Mouse (Mus musculus) liver, embryonic 15.5 days (tissue): ENCODE data around the gene Cenpa. TPM values are rescaled to one million over a fixed set of nuclear protein-coding genes. Genes with fewer than 3 reads are reported as not detected.
"Not testable (repeated sequence)": the region's sequence is repeated elsewhere in the genome, so short reads cannot be mapped to it uniquely, and the experiment has no call there.

ENCODE experiments used
- ATAC-seq: fragments of 200-750 bp; cut with Nextera tagmentation; 2 replicates; pipeline ENCODE4 v1.8.0; 2017; ENCODE audit warnings: moderate number of reproducible peaks, mild to moderate bottlenecking, moderate library complexity; ENCODE audit not compliant: insufficient read depth
- H3K27ac ChIP-seq: fragments of 300-500 bp; sonication (generic); replicated peaks from 2 replicates; pipeline ENCODE4 v1.5.1; 2015; ENCODE audit warnings: mild to moderate bottlenecking, inconsistent platforms
- H3K27me3 ChIP-seq: fragments of 300-500 bp; sonication (generic); 2 replicates; pipeline ENCODE4 v1.6.1; 2015; ENCODE audit warnings: mild to moderate bottlenecking, inconsistent platforms
- H3K36me3 ChIP-seq: fragments of 300-500 bp; sonication (generic); replicated peaks from 2 replicates; pipeline ENCODE4 v1.6.1; 2015; ENCODE audit warnings: moderate library complexity, mild to moderate bottlenecking, inconsistent platforms
- H3K4me1 ChIP-seq: fragments of 300-500 bp; sonication (generic); replicated peaks from 2 replicates; pipeline ENCODE4 v1.6.1; 2015; ENCODE audit warnings: inconsistent platforms
- H3K4me2 ChIP-seq: fragments of 300-500 bp; sonication (generic); 2 replicates; pipeline ENCODE4 v1.6.1; 2015; ENCODE audit warnings: moderate library complexity, mild to moderate bottlenecking, inconsistent platforms
- H3K4me3 ChIP-seq: fragments of 300-500 bp; sonication (generic); replicated peaks from 2 replicates; pipeline ENCODE4 v1.5.1; 2015; ENCODE audit warnings: mild to moderate bottlenecking, inconsistent platforms
- H3K9ac ChIP-seq: fragments of 300-500 bp; sonication (generic); 2 replicates; pipeline ENCODE4 v1.6.1; 2015; ENCODE audit warnings: moderate library complexity, mild to moderate bottlenecking, inconsistent platforms
- H3K9me3 ChIP-seq: fragments of 300-500 bp; sonication (generic); replicated peaks from 2 replicates; pipeline ENCODE4 v1.6.1; 2016; ENCODE audit warnings: inconsistent platforms
- WGBS: fragments of 180-500 bp; shearing (Covaris S2); methylation state at CpG from one replicate; pipeline ENCODE4 v1.1.7; 2015; ENCODE audit warnings: mixed read lengths; ENCODE audit not compliant: insufficient replicate concordance; 5-methylcytosine and 5-hydroxymethylcytosine counted together
- polyA plus RNA-seq: library from polyadenylated mRNA; unstranded; fragments of >200 nt; fragmentation: Nextera tagmentation; extraction: Ambion mirVana; gene quantifications from 2 replicates; pipeline ENCODE4 v1.2.1, GENCODE M21; 2015

Gene Cenpa
- polyA plus RNA-seq, 1 experiment from 2014 or later, result 194 TPM

DNA sequence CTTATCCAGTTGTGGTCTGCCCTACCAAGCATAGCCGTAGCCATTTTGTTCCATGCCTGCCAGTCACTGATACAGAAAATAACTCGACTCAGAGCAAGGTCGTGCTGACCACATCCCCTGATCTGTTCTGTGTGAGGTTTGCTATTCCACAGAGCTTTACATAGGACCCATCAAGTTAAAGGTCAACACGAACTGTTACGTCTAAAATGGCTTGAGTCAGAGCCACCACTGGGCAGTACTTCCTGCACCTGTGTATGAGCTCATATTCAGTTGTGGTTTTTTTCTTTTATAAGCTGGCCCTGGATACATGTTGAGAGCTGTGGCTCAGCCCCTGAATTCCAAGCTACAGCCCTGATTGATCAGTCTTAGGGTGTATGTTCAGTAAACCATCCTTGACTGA is 13.0 kb downstream of the Cenpa start:
- no peaks in the 10 kb centered on the region for H3K27me3 ChIP-seq
- H3K4me3 ChIP-seq, result no peak overlapping the region
- no peaks in the 10 kb centered on the region for H3K9me3 ChIP-seq
- 38% methylated on average over 5 of the region's 5 CpGs for WGBS
- H3K27ac ChIP-seq, result no peak overlapping the region
- H3K9ac ChIP-seq, result no peak overlapping the region
- H3K4me1 ChIP-seq, result no peaks in the 10 kb centered on the region
- H3K36me3 ChIP-seq, result peaks cover 40% of the 10 kb centered on the region
- no peak overlapping the region for H3K4me2 ChIP-seq
- no peak for ATAC-seq

GRCm38 (mm10) chr5:30681970-30682369 is 15.4 kb downstream of the Cenpa start:
- Histone ChIP-seq H3K27ac (no peak overlapping the region), H3K4me2 (no peak overlapping the region)
- WGBS, result 74% methylated on average over 5 of the region's 5 CpGs

DNA sequence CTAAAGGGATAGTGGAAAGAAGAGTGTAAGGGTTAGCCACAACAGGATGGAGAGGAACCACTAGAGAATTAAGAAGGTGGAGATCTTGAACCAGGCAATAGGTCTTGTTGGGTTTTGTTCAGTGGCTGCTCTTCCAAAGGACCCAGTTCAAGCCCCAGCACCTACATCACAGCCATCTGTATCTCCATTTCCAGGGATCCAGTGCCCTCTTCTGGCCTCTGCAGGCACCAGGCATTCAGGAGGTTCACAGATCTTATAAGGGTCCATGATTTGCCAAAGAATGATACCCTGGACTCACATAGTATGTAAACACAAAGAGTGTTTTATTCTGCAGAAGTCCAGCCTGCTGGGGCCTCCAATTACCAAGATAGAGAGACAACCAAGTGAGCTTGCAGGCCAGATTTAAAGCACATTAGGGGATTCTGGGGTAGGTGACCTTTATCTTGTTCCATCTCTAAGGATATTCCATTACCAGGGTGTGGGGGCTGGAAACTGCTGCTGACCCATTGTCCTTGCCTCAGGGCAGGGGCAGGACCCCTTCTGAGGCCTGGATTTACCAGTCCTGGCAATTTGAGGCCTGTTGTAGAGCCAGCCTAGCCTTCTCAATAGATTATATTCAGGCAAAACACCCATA is 16.5 kb downstream of the Cenpa start:
- Histone ChIP-seq H3K9me3 (no peaks in the 10 kb centered on the region), H3K27ac (no peak overlapping the region), H3K4me2 (no peak overlapping the region), H3K36me3 (peaks cover 8% of the 10 kb centered on the region; the same call in 1 of the 2 replicates), H3K9ac (no peak overlapping the region), H3K27me3 (no peaks in the 10 kb centered on the region), H3K4me3 (no peak overlapping the region), H3K4me1 (no peaks in the 10 kb centered on the region)
- no peak for ATAC-seq

More at GRCm38 (mm10) chr5:30681970-30682369, 15.4 kb downstream of the Cenpa start:
- ATAC-seq, result no peak
- no peaks in the 10 kb centered on the region for H3K27me3 ChIP-seq
- no peak overlapping the region for H3K4me3 ChIP-seq
- peaks cover 17% of the 10 kb centered on the region for H3K36me3 ChIP-seq
- no peaks in the 10 kb centered on the region for H3K9me3 ChIP-seq
- H3K9ac ChIP-seq, result no peak overlapping the region
- no peaks in the 10 kb centered on the region for H3K4me1 ChIP-seq

DNA sequence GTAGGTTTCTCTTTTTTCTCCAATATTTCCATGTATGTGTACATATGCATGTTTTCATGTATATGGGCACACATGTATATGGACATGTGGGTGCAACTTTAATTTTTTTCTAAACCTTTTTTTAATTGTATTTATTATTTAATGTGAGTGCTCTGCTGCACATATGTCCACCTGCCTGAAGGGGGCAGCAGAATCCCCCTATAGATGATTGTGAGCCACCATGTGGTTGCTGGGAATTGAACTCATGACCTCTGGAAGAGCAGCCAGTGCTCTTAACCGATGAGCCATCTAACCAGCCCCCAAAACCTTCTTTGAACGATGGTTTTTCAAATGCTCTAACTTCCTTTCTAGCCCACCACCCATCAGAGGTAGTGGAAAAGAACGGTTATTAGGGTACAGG is 17.4 kb downstream of the Cenpa start:
- no peaks in the 10 kb centered on the region for H3K36me3 ChIP-seq
- no peak overlapping the region for H3K27ac ChIP-seq
- no peaks in the 10 kb centered on the region for H3K9me3 ChIP-seq
- no peak overlapping the region for H3K4me3 ChIP-seq
- H3K4me1 ChIP-seq, result no peaks in the 10 kb centered on the region
- no peak for ATAC-seq
- 55% methylated on average over 3 of the region's 3 CpGs for WGBS
- H3K4me2 ChIP-seq, result no peak overlapping the region
- H3K27me3 ChIP-seq, result no peaks in the 10 kb centered on the region
- no peak overlapping the region for H3K9ac ChIP-seq

- H3K27me3 ChIP-seq, result 0 out of 2 replicates have a peak, but pooled peaks cover 3% of the 10 kb centered on the region
- H3K4me1 ChIP-seq, result no peaks in the 10 kb centered on the region
- no peaks in the 10 kb centered on the region for H3K9me3 ChIP-seq
- 37% methylated on average over 3 of the region's 3 CpGs for WGBS
- H3K4me3 ChIP-seq, result no peak overlapping the region
- H3K27ac ChIP-seq, result no peak overlapping the region
- no peaks in the 10 kb centered on the region for H3K36me3 ChIP-seq
- ATAC-seq, result no peak
- H3K9ac ChIP-seq, result no peak overlapping the region
- no peak overlapping the region for H3K4me2 ChIP-seq
Observed at GRCm38 (mm10) chr5:30686781-30687180, 20.2 kb downstream of the Cenpa start.

GRCm38 (mm10) chr5:30700361-30701000 is 33.9 kb downstream of the Cenpa start:
- H3K4me3 ChIP-seq, result no peak overlapping the region
- no peaks in the 10 kb centered on the region for H3K9me3 ChIP-seq
- H3K4me1 ChIP-seq, result no peaks in the 10 kb centered on the region
- no peak for ATAC-seq
- 52% methylated on average over 8 of the region's 8 CpGs for WGBS
- no peak overlapping the region for H3K4me2 ChIP-seq
- H3K9ac ChIP-seq, result no peak overlapping the region
- no peaks in the 10 kb centered on the region for H3K36me3 ChIP-seq
- peaks cover 16% of the 10 kb centered on the region for H3K27me3 ChIP-seq
- H3K27ac ChIP-seq, result no peak overlapping the region

- ATAC-seq, H3K36me3 ChIP-seq, H3K4me2 ChIP-seq, H3K4me1 ChIP-seq, H3K9ac ChIP-seq, H3K27ac ChIP-seq, H3K4me3 ChIP-seq, H3K9me3 ChIP-seq: not testable (repeated sequence)
- 46% methylated on average over 4 of the region's 4 CpGs for WGBS
- peaks cover 22% of the 10 kb centered on the region for H3K27me3 ChIP-seq
Observed at GRCm38 (mm10) chr5:30701373-30701772, 34.8 kb downstream of the Cenpa start.

GRCm38 (mm10) chr5:30701866-30702265 is 35.3 kb downstream of the Cenpa start:
- no peak for ATAC-seq
- H3K36me3 ChIP-seq, result no peaks in the 10 kb centered on the region
- H3K27ac ChIP-seq, result no peak overlapping the region
- 59% methylated on average over 3 of the region's 3 CpGs for WGBS
- no peak overlapping the region for H3K4me3 ChIP-seq
- H3K9ac ChIP-seq, result no peak overlapping the region
- no peaks in the 10 kb centered on the region for H3K4me1 ChIP-seq
- peaks cover 24% of the 10 kb centered on the region for H3K27me3 ChIP-seq
- H3K9me3 ChIP-seq, result no peaks in the 10 kb centered on the region
- H3K4me2 ChIP-seq, result no peak overlapping the region

GRCm38 (mm10) chr5:30709744-30710383 is 43.3 kb downstream of the Cenpa start:
- Histone ChIP-seq H3K9ac (no peak overlapping the region), H3K27ac (no peak overlapping the region), H3K36me3 (no peaks in the 10 kb centered on the region), H3K4me3 (no peak overlapping the region), H3K4me1 (peaks cover 27% of the 10 kb centered on the region), H3K27me3 (peaks cover 83% of the 10 kb centered on the region), H3K4me2 (no peak overlapping the region), H3K9me3 (no peaks in the 10 kb centered on the region)
- 6% methylated on average over 13 of the region's 13 CpGs for WGBS
- no peak for ATAC-seq

DNA sequence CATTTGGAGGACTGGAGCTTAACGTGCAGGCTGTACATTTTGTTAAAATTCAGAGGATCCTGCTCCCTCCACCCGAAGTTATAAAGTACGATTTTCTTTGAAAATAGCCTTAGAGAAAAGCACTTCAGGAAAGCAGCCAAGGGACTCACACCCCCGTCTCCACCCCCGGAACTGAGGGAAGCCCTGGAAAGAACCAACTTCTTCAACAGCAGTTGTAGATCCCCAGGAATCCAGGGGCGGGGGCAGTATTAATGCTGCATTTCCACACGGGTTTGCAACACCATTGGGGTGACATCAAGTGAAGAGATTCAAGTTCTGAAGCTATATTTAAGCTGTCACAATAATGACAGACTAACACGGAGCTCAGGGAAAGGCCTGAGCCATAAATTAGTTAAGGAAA is 43.9 kb downstream of the Cenpa start:
- 20% methylated on average over 8 of the region's 8 CpGs for WGBS
- peaks cover 87% of the 10 kb centered on the region for H3K27me3 ChIP-seq
- ATAC-seq, result no peak

GRCm38 (mm10) chr5:30711147-30712001 is 44.8 kb downstream of the Cenpa start, which contains the start of gene Dpysl5:
Dpysl5 (plus strand) TSS chr5:30711564.
- Histone ChIP-seq H3K9me3 (no peaks in the 10 kb centered on the region), H3K27ac (no peak within 1 kb of the TSS), H3K27me3 (peaks cover 89% of the 10 kb centered on the region), H3K4me2 (peak within 1 kb of the TSS; percentile 66), H3K9ac (no peak within 1 kb of the TSS), H3K4me3 (peak within 1 kb of the TSS; percentile 46), H3K36me3 (no peaks in the 10 kb centered on the region), H3K4me1 (peaks cover 27% of the 10 kb centered on the region)
- peak; percentile 76 for ATAC-seq
- under 1% methylated on average over 70 of the region's 71 CpGs for WGBS

More for the DNA sequence above, 43.9 kb downstream of the Cenpa start:
- H3K9me3 ChIP-seq, result no peaks in the 10 kb centered on the region
- no peak overlapping the region for H3K9ac ChIP-seq
- no peaks in the 10 kb centered on the region for H3K36me3 ChIP-seq
- peaks cover 27% of the 10 kb centered on the region for H3K4me1 ChIP-seq
- H3K4me3 ChIP-seq, result no peak overlapping the region
- no peak overlapping the region for H3K27ac ChIP-seq
- H3K4me2 ChIP-seq, result no peak overlapping the region
